Mouse (Mus musculus) MEL (cell line): ENCODE measurements at regions not wholly inside any gene's neighbourhood (a gene's known extent, or its start where the extent isn't known, plus 50 kb on each side); places are given as distances from the start of the nearest gene placed in this dataset.

Experiments used
- DNase-seq: peaks from one replicate; pipeline ENCODE4 v3.0.0; 2011; ENCODE audit warnings: low read depth, low spot score
- H3K27ac ChIP-seq: 2 replicates; pipeline ENCODE4 v1.5.1; 2012; ENCODE audit warnings: low read depth, mild to moderate bottlenecking, control low read depth, low read length, moderate library complexity; ENCODE audit not compliant: control insufficient read depth
- H3K27me3 ChIP-seq, 2 experiments: fragments of 150-350 bp in 1 of 2; sonication (generic) in 1 of 2; 2 replicates each; pipeline ENCODE4 v1.6.1; 2012; ENCODE audit warnings: low read length in 2 of 2, mild to moderate bottlenecking in 2 of 2, improper control_type of control experiment in 1 of 2, moderate library complexity in 1 of 2; ENCODE audit not compliant: insufficient read depth in 2 of 2, control insufficient read depth in 1 of 2
- H3K36me3 ChIP-seq, 2 experiments: 2 replicates each; pipeline ENCODE4 v1.6.1; 2012 to 2014; ENCODE audit warnings: low read length in 2 of 2, improper control_type of control experiment in 1 of 2, inconsistent platforms in 1 of 2, mild to moderate bottlenecking in 1 of 2; ENCODE audit not compliant: insufficient read depth in 2 of 2, control insufficient read depth in 1 of 2
- H3K4me1 ChIP-seq, 2 experiments: fragments of 150-350 bp in 1 of 2; sonication (generic) in 1 of 2; 2 replicates each; pipeline ENCODE4 v1.6.1; 2012; ENCODE audit warnings: low read length in 2 of 2, improper control_type of control experiment in 1 of 2, mild to moderate bottlenecking in 1 of 2; ENCODE audit not compliant: insufficient read depth in 2 of 2, control insufficient read depth in 1 of 2
- H3K4me3 ChIP-seq, 2 experiments: fragments of 150-350 bp in 1 of 2; sonication (generic) in 1 of 2; 2 replicates each; pipeline ENCODE4 v1.5.1; 2012; ENCODE audit warnings: low read depth in 2 of 2, low read length in 2 of 2, mild to moderate bottlenecking in 2 of 2, moderate library complexity in 2 of 2, control low read depth in 1 of 2, improper control_type of control experiment in 1 of 2; ENCODE audit not compliant: control insufficient read depth in 1 of 2, insufficient read depth in 1 of 2
- H3K79me2 ChIP-seq: 2 replicates; pipeline ENCODE4 v1.6.1; 2012; ENCODE audit warnings: mild to moderate bottlenecking, low read length, moderate library complexity; ENCODE audit not compliant: control insufficient read depth, poor library complexity, insufficient read depth
- H3K9ac ChIP-seq: 2 replicates; pipeline ENCODE4 v1.6.1; 2012; ENCODE audit warnings: low read depth, mild to moderate bottlenecking, control low read depth, low read length, moderate library complexity; ENCODE audit not compliant: control insufficient read depth, poor library complexity, severe bottlenecking
- H3K9me3 ChIP-seq: fragments of 150-350 bp; sonication (generic); replicated peaks from 2 replicates; pipeline ENCODE4 v1.6.1; 2012; ENCODE audit warnings: mild to moderate bottlenecking, low read length, improper control_type of control experiment, moderate library complexity; ENCODE audit not compliant: insufficient read depth
- BHLHE40 ChIP-seq: IDR thresholded peaks from 2 replicates; pipeline ENCODE4 v1.6.1; 2012; ENCODE audit warnings: low read depth, mild to moderate bottlenecking, inconsistent platforms, low read length, improper control_type of control experiment, borderline replicate concordance
- CHD1 ChIP-seq: IDR thresholded peaks from 2 replicates; pipeline ENCODE4 v1.6.1; 2012; ENCODE audit warnings: low read depth, mild to moderate bottlenecking, inconsistent platforms, low read length, improper control_type of control experiment
- E2F4 ChIP-seq: IDR thresholded peaks from 2 replicates; pipeline ENCODE4 v1.6.1; 2011; ENCODE audit warnings: low read depth, low read length, improper control_type of control experiment, borderline replicate concordance
- ELF1 ChIP-seq: IDR thresholded peaks from 2 replicates; pipeline ENCODE4 v1.6.1; 2014; ENCODE audit warnings: low read depth, mild to moderate bottlenecking, inconsistent platforms, low read length, improper control_type of control experiment, moderate library complexity
- EP300 ChIP-seq, 2 experiments: IDR thresholded peaks; 2 replicates each; pipeline ENCODE4 v1.6.1; 2011; ENCODE audit warnings: improper control_type of control experiment in 2 of 2, low read length in 2 of 2, low read depth in 1 of 2, mild to moderate bottlenecking in 1 of 2
- GABPA ChIP-seq: IDR thresholded peaks from 2 replicates; pipeline ENCODE4 v1.6.1; 2012; ENCODE audit warnings: low read depth, mild to moderate bottlenecking, inconsistent platforms, low read length, improper control_type of control experiment, moderate library complexity
- GATA1 ChIP-seq: IDR thresholded peaks from 2 replicates; pipeline ENCODE4 v1.6.1; 2011; ENCODE audit warnings: low read depth, low read length, improper control_type of control experiment
- HCFC1 ChIP-seq: IDR thresholded peaks from 2 replicates; pipeline ENCODE4 v1.6.1; 2012; ENCODE audit warnings: low read depth, mild to moderate bottlenecking, inconsistent platforms, low read length, improper control_type of control experiment, moderate library complexity
- MEF2A ChIP-seq: IDR thresholded peaks from 2 replicates; pipeline ENCODE4 v1.6.1; 2014; ENCODE audit warnings: low read depth, mild to moderate bottlenecking, inconsistent platforms, low read length, improper control_type of control experiment; ENCODE audit not compliant: poor library complexity, insufficient replicate concordance, severe bottlenecking; ENCODE audit errors: extremely low read depth
- NRF1 ChIP-seq: IDR thresholded peaks from 2 replicates; pipeline ENCODE4 v1.6.1; 2014; ENCODE audit warnings: low read depth, mild to moderate bottlenecking, inconsistent platforms, low read length, improper control_type of control experiment, moderate library complexity; ENCODE audit not compliant: poor library complexity, insufficient read depth, severe bottlenecking
- POLR2AphosphoS5 ChIP-seq: IDR thresholded peaks from 2 replicates; pipeline ENCODE4 v1.6.1; 2012; ENCODE audit warnings: low read depth, borderline replicate concordance, mild to moderate bottlenecking, inconsistent platforms, low read length, moderate library complexity, mixed read lengths
- RAD21 ChIP-seq: IDR thresholded peaks from 2 replicates; pipeline ENCODE4 v1.6.1; 2011; ENCODE audit warnings: mild to moderate bottlenecking, low read depth, low read length, improper control_type of control experiment
- TCF12 ChIP-seq: IDR thresholded peaks from 2 replicates; pipeline ENCODE4 v1.6.1; 2014; ENCODE audit warnings: low read depth, mild to moderate bottlenecking, inconsistent platforms, low read length, improper control_type of control experiment, moderate library complexity
- ZC3H11A ChIP-seq: IDR thresholded peaks from 2 replicates; pipeline ENCODE4 v1.6.1; 2012; ENCODE audit warnings: low read depth, mild to moderate bottlenecking, inconsistent platforms, low read length, improper control_type of control experiment

DNA sequence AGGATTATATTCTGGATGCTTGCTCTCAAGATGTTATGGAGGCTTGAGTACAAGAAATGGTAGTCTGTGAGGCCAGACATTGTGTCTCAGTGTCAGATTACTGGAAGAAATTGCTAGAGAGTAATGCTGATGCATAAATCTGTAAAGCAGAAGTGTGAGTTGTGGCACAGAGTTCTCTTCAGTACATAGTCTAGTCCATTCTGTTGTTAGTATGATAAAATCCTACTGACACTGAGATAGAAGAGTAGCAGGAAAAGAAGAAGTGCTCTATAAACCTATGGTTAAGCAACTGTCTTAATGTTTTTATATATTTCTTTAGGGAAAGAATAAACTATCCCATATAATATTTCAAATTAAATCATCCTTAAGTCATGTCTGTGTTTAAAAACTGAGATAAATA lies 412.4 kb upstream of the Pou3f4 start:
- H3K9ac ChIP-seq = no peak overlapping the region
- H3K9me3 ChIP-seq = no peaks in the 10 kb centered on the region
- TF ChIP-seq MEF2A (no peak), NRF1 (no peak), EP300 (IDR thresholded peaks at IDR 0.05; ENCODE audit: low read depth in 1 of 2, low read length in 2 of 2) (peak in 1 of 2 experiments; percentile 67; a peak in 1 of 4 replicates), E2F4 (no peak), ZC3H11A (no peak), CHD1 (no peak), RAD21 (no peak), HCFC1 (no peak), GABPA (no peak), GATA1 (0 out of 2 replicates have a peak, but pooled peaks have one; percentile 23), POLR2AphosphoS5 (no peak), BHLHE40 (no peak), ELF1 (no peak), TCF12 (no peak)
- H3K27me3 ChIP-seq = no peaks in the 10 kb centered on the region
- no peak overlapping the region for H3K27ac ChIP-seq
- no peaks in the 10 kb centered on the region for H3K4me1 ChIP-seq
- DNase-seq = peak; percentile 63
- H3K4me3 ChIP-seq = no peak overlapping the region
- H3K79me2 ChIP-seq = no peaks in the 10 kb centered on the region
- no peaks in the 10 kb centered on the region for H3K36me3 ChIP-seq
